Mouse (Mus musculus): ENCODE results near the gene Stac2. TPM values are rescaled to one million over a fixed set of nuclear protein-coding genes. Genes with fewer than 3 reads are reported as not detected.

Gene Stac2
- polyA plus RNA-seq, 1 experiment, result 37.7 TPM

DNA sequence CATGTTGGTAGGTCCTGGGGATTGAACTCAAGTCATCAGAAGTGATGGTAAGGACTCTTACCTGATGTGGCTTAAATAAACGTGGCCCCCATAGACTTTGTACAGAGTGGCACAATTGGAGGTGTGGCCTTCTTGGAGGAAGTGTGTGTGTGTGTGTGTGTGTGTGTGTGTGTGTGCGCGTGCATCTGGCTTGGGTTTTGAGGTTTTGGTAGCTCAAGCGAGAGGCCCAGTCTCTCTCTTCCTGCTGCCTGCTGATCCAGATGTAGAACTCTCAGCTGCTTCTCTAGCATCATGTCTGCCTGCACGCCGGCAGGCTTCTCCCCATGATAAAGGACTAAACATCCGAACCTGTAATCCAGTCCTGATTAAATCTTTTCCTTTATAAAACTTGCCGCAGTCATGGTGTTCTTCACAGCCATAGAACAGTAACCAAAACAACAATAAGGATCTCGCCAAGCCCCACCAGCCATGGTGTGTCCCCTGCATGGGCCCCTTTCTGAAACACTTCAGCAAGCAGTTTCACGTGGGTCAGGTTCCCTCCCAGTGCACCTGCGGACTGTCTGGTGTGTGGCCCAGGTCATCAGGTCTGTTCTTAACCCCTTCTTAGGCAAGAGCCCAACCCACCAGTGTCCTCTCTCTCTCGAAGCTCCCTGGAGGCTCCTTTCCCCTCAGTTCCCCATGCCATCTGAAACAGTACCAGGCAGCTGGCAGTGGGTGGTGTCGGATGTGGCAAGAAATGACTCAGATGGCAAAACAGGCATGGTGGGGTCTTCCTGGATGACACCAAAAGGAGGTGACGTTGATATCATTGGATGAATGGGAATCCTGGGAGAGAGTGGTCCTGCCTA lies 3.4 kb downstream of the Stac2 start:
- DNase-seq, result no peak
- peaks cover 20% of the 10 kb centered on the region for H3K4me1 ChIP-seq (ENCODE audit: control insufficient read depth, insufficient read depth, low read length)
- H3K27me3 ChIP-seq (ENCODE audit: control insufficient read depth, insufficient read depth, low read length), result no peaks in the 10 kb centered on the region; the same call in 1 of the 2 replicates
- WGBS, result 87% methylated on average over 14 of the region's 14 CpGs
- H3K27ac ChIP-seq (ENCODE audit: insufficient read depth, low read length), result no peak overlapping the region
- no peak overlapping the region for H3K4me3 ChIP-seq (replicated peaks; ENCODE audit: insufficient read depth, low read depth, low read length)
- no peak for TF ChIP-seq CTCF (IDR thresholded peaks at IDR 0.05; ENCODE audit: borderline replicate concordance, insufficient read depth, low read depth, low read length)
- no peak for TF ChIP-seq POLR2A (IDR thresholded peaks at IDR 0.05; ENCODE audit: borderline replicate concordance, insufficient read depth, low read length)

DNA sequence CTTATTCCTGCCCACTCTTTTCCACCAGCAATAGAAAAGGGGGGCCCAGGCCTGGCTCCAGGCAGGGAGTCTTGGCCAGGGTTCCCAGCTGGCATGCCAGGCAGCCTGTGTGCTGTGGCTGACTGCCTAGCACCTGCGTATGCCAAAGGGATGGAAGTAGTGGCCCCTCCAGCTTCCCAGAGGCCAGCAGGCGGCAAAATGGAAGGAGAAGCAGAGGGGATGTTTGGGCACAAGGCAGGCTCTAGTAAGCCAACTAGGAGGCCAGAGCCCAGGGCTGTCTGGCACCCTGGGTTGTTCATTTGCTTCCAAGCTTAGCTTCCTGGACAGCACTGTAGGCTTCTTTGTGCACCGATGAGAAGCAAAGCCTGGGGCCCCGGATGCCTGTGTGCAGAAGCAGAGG lies 5.5 kb downstream of the Stac2 start:
- 0 out of 2 replicates have a peak overlapping the region, but pooled peaks have one; percentile 6 for H3K27ac ChIP-seq (ENCODE audit: insufficient read depth, low read length)
- 4% methylated on average over 4 of the region's 4 CpGs for WGBS
- peak; percentile 86 to 89 for DNase-seq
- TF ChIP-seq POLR2A (IDR thresholded peaks at IDR 0.05; ENCODE audit: borderline replicate concordance, insufficient read depth, low read length), result no peak
- no peak for TF ChIP-seq CTCF (IDR thresholded peaks at IDR 0.05; ENCODE audit: borderline replicate concordance, insufficient read depth, low read depth, low read length)
- H3K4me3 ChIP-seq (replicated peaks; ENCODE audit: insufficient read depth, low read depth, low read length), result no peak overlapping the region
- peaks cover 20% of the 10 kb centered on the region for H3K4me1 ChIP-seq (ENCODE audit: control insufficient read depth, insufficient read depth, low read length)
- no peaks in the 10 kb centered on the region; the same call in 1 of the 2 replicates for H3K27me3 ChIP-seq (ENCODE audit: control insufficient read depth, insufficient read depth, low read length)

DNA sequence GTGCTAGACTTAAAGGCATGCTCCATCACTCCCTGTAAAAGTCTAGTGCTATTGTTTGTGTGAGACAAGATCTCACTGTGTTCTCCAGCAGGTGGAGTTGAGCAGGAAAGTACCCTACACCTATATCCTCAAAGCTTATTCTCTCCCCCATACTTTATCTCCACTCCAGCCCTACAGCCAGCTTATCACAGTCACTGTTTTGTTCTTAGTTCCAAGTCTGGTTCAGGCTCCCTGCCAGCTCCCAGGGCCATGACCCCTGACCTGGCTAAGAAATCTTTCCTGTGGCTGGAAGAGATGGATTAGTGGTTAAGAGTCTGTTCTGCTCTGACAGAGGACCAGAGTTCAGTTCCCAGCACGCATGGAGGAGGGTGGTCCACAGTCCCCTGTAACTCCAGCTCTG lies 6.8 kb downstream of the Stac2 start:
- TF ChIP-seq POLR2A (IDR thresholded peaks at IDR 0.05; ENCODE audit: borderline replicate concordance, insufficient read depth, low read length), result no peak
- no peak for TF ChIP-seq CTCF (IDR thresholded peaks at IDR 0.05; ENCODE audit: borderline replicate concordance, insufficient read depth, low read depth, low read length)
- Histone ChIP-seq H3K4me1 (ENCODE audit: control insufficient read depth, insufficient read depth, low read length) (peaks cover 20% of the 10 kb centered on the region), H3K4me3 (replicated peaks; ENCODE audit: insufficient read depth, low read depth, low read length) (no peak overlapping the region), H3K27me3 (ENCODE audit: control insufficient read depth, insufficient read depth, low read length) (no peaks in the 10 kb centered on the region; the same call in 1 of the 2 replicates), H3K27ac (ENCODE audit: insufficient read depth, low read length) (no peak overlapping the region)
- DNase-seq, result peak in 1 of 2 experiments; percentile 10
- WGBS, result 97% methylated on average over 1 of the region's 1 CpGs

DNA sequence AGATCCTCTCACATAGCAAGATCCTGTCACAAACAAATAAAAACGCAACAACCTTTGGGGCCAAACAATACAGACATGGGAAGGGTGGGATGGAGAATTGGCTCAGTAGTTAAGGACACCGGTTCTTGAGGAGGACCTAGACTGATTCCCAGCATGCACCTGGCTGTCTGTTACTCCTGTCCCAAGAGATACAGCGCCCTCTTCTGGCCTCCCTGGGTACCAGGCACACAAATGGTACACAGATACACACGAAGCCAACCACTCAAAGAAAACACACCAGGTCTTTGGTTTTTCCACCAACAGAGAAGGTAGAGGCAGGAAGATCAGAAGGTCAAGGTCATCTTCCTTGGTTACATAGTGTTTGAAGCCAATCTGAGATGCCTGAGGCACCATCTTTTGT lies 7.7 kb downstream of the Stac2 start:
- Histone ChIP-seq H3K4me1 (ENCODE audit: control insufficient read depth, insufficient read depth, low read length) (peaks cover 20% of the 10 kb centered on the region), H3K27me3 (ENCODE audit: control insufficient read depth, insufficient read depth, low read length) (no peaks in the 10 kb centered on the region), H3K27ac (ENCODE audit: insufficient read depth, low read length) (no peak overlapping the region), H3K4me3 (replicated peaks; ENCODE audit: insufficient read depth, low read depth, low read length) (no peak overlapping the region)
- WGBS, result 69% methylated on average over 4 of the region's 4 CpGs
- TF ChIP-seq POLR2A (IDR thresholded peaks at IDR 0.05; ENCODE audit: borderline replicate concordance, insufficient read depth, low read length) (no peak), CTCF (IDR thresholded peaks at IDR 0.05; ENCODE audit: borderline replicate concordance, insufficient read depth, low read depth, low read length) (no peak)
- peak in 1 of 2 experiments; percentile 11 for DNase-seq

DNA sequence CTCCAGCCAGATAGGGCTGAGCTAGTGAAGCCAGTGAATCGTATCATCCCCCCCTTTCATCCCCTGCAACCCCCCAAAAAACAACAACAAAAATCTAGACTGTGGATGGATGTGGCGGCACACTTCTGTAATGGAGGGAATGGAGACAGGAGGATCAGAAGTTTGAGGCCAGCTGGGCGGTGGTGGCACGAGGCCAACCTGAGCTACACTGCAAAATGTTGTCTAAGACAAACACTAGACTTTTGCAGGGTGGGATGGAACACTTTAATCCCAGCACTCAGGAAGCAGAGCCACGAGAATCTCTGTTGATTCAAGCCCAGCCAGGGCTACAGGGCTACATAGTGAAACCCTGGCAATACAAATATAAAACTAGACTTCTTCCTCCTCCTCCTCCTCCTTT lies 9.2 kb downstream of the Stac2 start:
- Histone ChIP-seq H3K27me3 (ENCODE audit: control insufficient read depth, insufficient read depth, low read length) (no peaks in the 10 kb centered on the region), H3K4me1 (ENCODE audit: control insufficient read depth, insufficient read depth, low read length) (peaks cover 20% of the 10 kb centered on the region), H3K4me3 (replicated peaks; ENCODE audit: insufficient read depth, low read depth, low read length) (no peak overlapping the region), H3K27ac (ENCODE audit: insufficient read depth, low read length) (no peak overlapping the region)
- peak in 1 of 2 experiments; percentile 44 for DNase-seq
- WGBS, result 51% methylated on average over 5 of the region's 5 CpGs
- no peak for TF ChIP-seq POLR2A (IDR thresholded peaks at IDR 0.05; ENCODE audit: borderline replicate concordance, insufficient read depth, low read length)
- TF ChIP-seq CTCF (IDR thresholded peaks at IDR 0.05; ENCODE audit: borderline replicate concordance, insufficient read depth, low read depth, low read length), result no peak

DNA sequence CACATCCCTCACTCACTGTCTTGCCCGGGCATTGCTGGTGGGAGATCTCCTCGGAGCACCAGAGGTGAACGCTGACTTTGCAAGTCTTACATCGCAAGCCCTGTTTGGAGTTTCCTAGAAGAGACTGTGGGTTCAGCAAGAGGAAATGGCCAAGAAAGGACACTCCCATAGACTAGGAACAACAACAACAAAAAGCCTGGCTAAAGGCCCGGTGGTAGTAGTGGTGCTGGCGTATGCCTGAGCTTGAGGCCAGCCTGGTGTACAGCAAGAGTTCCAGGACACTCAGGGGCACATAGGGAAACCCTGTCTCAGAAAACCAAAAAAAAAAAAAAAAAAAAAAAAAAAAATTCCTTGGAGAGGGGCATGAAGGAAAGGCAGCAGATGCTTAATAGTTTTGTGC lies 10.5 kb downstream of the Stac2 start:
- DNase-seq, result peak in 1 of 2 experiments; percentile 15
- Histone ChIP-seq H3K27me3 (ENCODE audit: control insufficient read depth, insufficient read depth, low read length) (no peaks in the 10 kb centered on the region), H3K4me1 (ENCODE audit: control insufficient read depth, insufficient read depth, low read length) (peaks cover 12% of the 10 kb centered on the region), H3K4me3 (replicated peaks; ENCODE audit: insufficient read depth, low read depth, low read length) (no peak overlapping the region), H3K27ac (ENCODE audit: insufficient read depth, low read length) (no peak overlapping the region)
- no peak for TF ChIP-seq CTCF (IDR thresholded peaks at IDR 0.05; ENCODE audit: borderline replicate concordance, insufficient read depth, low read depth, low read length)
- TF ChIP-seq POLR2A (IDR thresholded peaks at IDR 0.05; ENCODE audit: borderline replicate concordance, insufficient read depth, low read length), result no peak
- WGBS, result 72% methylated on average over 6 of the region's 6 CpGs

DNA sequence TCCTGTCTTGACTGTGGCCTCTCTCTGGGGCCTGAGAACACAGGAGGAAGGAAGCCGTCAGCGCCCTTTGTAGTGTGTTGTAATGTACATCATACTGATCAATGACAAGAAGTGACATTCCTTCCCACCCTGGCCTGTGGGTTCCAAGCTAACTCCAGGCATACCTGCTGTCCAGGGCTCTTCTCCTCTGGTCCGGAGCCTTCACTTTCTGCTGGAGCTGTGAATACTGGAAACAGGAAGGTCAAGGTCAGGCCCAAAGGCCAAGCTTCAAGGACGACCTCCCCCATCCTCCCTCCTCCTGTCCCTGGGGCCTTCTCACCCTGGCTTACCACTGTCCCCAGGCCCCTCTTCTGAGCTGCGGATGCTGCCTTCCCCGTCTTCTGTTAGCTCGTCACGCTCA lies 12.3 kb downstream of the Stac2 start:
- Histone ChIP-seq H3K4me3 (replicated peaks; ENCODE audit: insufficient read depth, low read depth, low read length) (no peak overlapping the region), H3K27me3 (ENCODE audit: control insufficient read depth, insufficient read depth, low read length) (no peaks in the 10 kb centered on the region), H3K27ac (ENCODE audit: insufficient read depth, low read length) (no peak overlapping the region), H3K4me1 (ENCODE audit: control insufficient read depth, insufficient read depth, low read length) (peaks cover 6% of the 10 kb centered on the region)
- no peak for TF ChIP-seq POLR2A (IDR thresholded peaks at IDR 0.05; ENCODE audit: borderline replicate concordance, insufficient read depth, low read length)
- no peak for TF ChIP-seq CTCF (IDR thresholded peaks at IDR 0.05; ENCODE audit: borderline replicate concordance, insufficient read depth, low read depth, low read length)
- 90% methylated on average over 8 of the region's 8 CpGs for WGBS
- no peak for DNase-seq

DNA sequence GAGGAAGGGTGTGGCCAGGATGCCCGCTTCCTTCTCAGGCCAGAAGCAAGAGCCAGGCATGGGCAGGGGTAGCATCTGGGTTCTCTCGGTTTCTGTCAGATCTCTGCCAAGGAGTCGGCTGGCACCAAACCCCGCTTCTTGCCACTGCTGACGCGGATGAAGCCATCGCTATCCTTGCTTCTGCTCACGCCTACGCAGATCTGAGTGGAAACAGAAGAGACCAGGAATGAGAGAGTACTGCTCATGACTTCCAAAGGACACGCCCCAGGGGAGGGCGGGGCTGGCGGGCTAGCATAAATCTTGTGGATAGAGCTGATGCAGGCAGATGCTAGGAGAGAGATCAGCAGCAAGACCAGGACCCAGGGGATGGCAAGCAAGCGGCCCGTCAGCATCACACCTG lies 15.4 kb downstream of the Stac2 start:
- 30% methylated on average over 14 of the region's 14 CpGs for whole genome bisulfite sequencing
- Histone ChIP-seq H3K27ac (ENCODE audit: insufficient read depth, low read length) (no peak overlapping the region), H3K4me1 (ENCODE audit: control insufficient read depth, insufficient read depth, low read length) (peaks cover 10% of the 10 kb centered on the region), H3K4me3 (replicated peaks; ENCODE audit: insufficient read depth, low read depth, low read length) (no peak overlapping the region), H3K27me3 (ENCODE audit: control insufficient read depth, insufficient read depth, low read length) (no peaks in the 10 kb centered on the region)
- TF ChIP-seq CTCF (IDR thresholded peaks at IDR 0.05; ENCODE audit: borderline replicate concordance, insufficient read depth, low read depth, low read length) (no peak), POLR2A (IDR thresholded peaks at IDR 0.05; ENCODE audit: borderline replicate concordance, insufficient read depth, low read length) (no peak)
- DNase-seq, result peak; percentile 50 to 53

All from cerebellum, adult 2 months (tissue).